Mouse (Mus musculus): Measurements from ENCODE around the gene Acadvl. TPM values are rescaled to one million over a fixed set of nuclear protein-coding genes. Genes with fewer than 3 reads are reported as not detected.

Acadvl gene
- polyA plus RNA-seq, 1 experiment from 2014 or later, result 57.6 TPM

- no peak for TF ChIP-seq CTCF (IDR thresholded peaks at IDR 0.05; ENCODE audit: low read depth)
- peak overlapping the region; percentile 67 for H3K4me2 ChIP-seq
- DNase-seq (peak; percentile 100), ATAC-seq (ENCODE audit: insufficient read depth) (peak; percentile 90)
- H3K9ac ChIP-seq, result peak overlapping the region; percentile 98
- H3K9me3 ChIP-seq (ENCODE audit: low read depth, low read length), result no peaks in the 10 kb centered on the region
- H3K4me3 ChIP-seq (ENCODE audit: low read depth, low read length), result peak overlapping the region; percentile 100
- peak overlapping the region; percentile 98 for H3K27ac ChIP-seq (ENCODE audit: low read depth)
- WGBS, result under 1% methylated on average over 32 of the region's 60 CpGs
- H3K27me3 ChIP-seq (ENCODE audit: insufficient read depth, low read length), result no peaks in the 10 kb centered on the region
- peaks cover 11% of the 10 kb centered on the region; the same call in 1 of the 2 replicates for H3K4me1 ChIP-seq (ENCODE audit: insufficient read depth)
- peaks cover 46% of the 10 kb centered on the region for H3K36me3 ChIP-seq (ENCODE audit: insufficient read depth)
These were observed 34.7 kb downstream of the Acadvl start for GRCm38 (mm10) chr11:69980196-69981140.

- peak overlapping the region; percentile 68 for H3K9ac ChIP-seq
- no peaks in the 10 kb centered on the region for H3K9me3 ChIP-seq (ENCODE audit: low read depth, low read length)
- no peaks in the 10 kb centered on the region for H3K27me3 ChIP-seq (ENCODE audit: insufficient read depth, low read length)
- H3K4me2 ChIP-seq, result peak overlapping the region; percentile 67
- H3K4me1 ChIP-seq (ENCODE audit: insufficient read depth), result peaks cover 11% of the 10 kb centered on the region; the same call in 1 of the 2 replicates
- peak overlapping the region; percentile 98 for H3K27ac ChIP-seq (ENCODE audit: low read depth)
- TF ChIP-seq CTCF (IDR thresholded peaks at IDR 0.05; ENCODE audit: low read depth), result no peak
- peaks cover 46% of the 10 kb centered on the region for H3K36me3 ChIP-seq (ENCODE audit: insufficient read depth)
- ATAC-seq (ENCODE audit: insufficient read depth) (no peak), DNase-seq (no peak)
- H3K4me3 ChIP-seq (ENCODE audit: low read depth, low read length), result peak overlapping the region; percentile 100
- 2% methylated on average over 16 of the region's 16 CpGs for WGBS
These were observed 35.4 kb downstream of the Acadvl start for GRCm38 (mm10) chr11:69979827-69980195.

GRCm38 (mm10) chr11:69976271-69976670 is 38.9 kb downstream of the Acadvl start:
- H3K9ac ChIP-seq, result no peak overlapping the region
- H3K27me3 ChIP-seq (ENCODE audit: insufficient read depth, low read length), result no peaks in the 10 kb centered on the region
- H3K4me2 ChIP-seq, result no peak overlapping the region
- ATAC-seq (ENCODE audit: insufficient read depth) (no peak), DNase-seq (no peak)
- TF ChIP-seq CTCF (IDR thresholded peaks at IDR 0.05; ENCODE audit: low read depth), result no peak
- no peak overlapping the region for H3K4me3 ChIP-seq (ENCODE audit: low read depth, low read length)
- WGBS, result 80% methylated on average over 4 of the region's 4 CpGs
- no peak overlapping the region for H3K27ac ChIP-seq (ENCODE audit: low read depth)
- H3K9me3 ChIP-seq (ENCODE audit: low read depth, low read length), result no peaks in the 10 kb centered on the region
- H3K4me1 ChIP-seq (ENCODE audit: insufficient read depth), result no peaks in the 10 kb centered on the region
- peaks cover 68% of the 10 kb centered on the region for H3K36me3 ChIP-seq (ENCODE audit: insufficient read depth)

GRCm38 (mm10) chr11:69974907-69975306 is 40.3 kb downstream of the Acadvl start:
- Histone ChIP-seq H3K4me1 (ENCODE audit: insufficient read depth) (no peaks in the 10 kb centered on the region), H3K9me3 (ENCODE audit: low read depth, low read length) (no peaks in the 10 kb centered on the region), H3K4me3 (ENCODE audit: low read depth, low read length) (no peak overlapping the region), H3K27ac (ENCODE audit: low read depth) (no peak overlapping the region), H3K9ac (no peak overlapping the region), H3K36me3 (ENCODE audit: insufficient read depth) (peaks cover 75% of the 10 kb centered on the region), H3K4me2 (no peak overlapping the region), H3K27me3 (ENCODE audit: insufficient read depth, low read length) (no peaks in the 10 kb centered on the region)
- no peak for DNase-seq
- no peak for TF ChIP-seq CTCF (IDR thresholded peaks at IDR 0.05; ENCODE audit: low read depth)
- ATAC-seq (ENCODE audit: insufficient read depth), result no peak
- 94% methylated on average over 2 of the region's 2 CpGs for WGBS

GRCm38 (mm10) chr11:69970775-69971174 is 44.4 kb downstream of the Acadvl start:
- Histone ChIP-seq H3K9me3 (ENCODE audit: low read depth, low read length) (no peaks in the 10 kb centered on the region), H3K27me3 (ENCODE audit: insufficient read depth, low read length) (peaks cover 19% of the 10 kb centered on the region), H3K4me3 (ENCODE audit: low read depth, low read length) (no peak overlapping the region), H3K4me2 (no peak overlapping the region), H3K36me3 (ENCODE audit: insufficient read depth) (peaks cover 69% of the 10 kb centered on the region), H3K27ac (ENCODE audit: low read depth) (no peak overlapping the region), H3K4me1 (ENCODE audit: insufficient read depth) (no peaks in the 10 kb centered on the region), H3K9ac (no peak overlapping the region)
- WGBS, result 68% methylated on average over 3 of the region's 3 CpGs
- DNase-seq, result no peak
- TF ChIP-seq CTCF (IDR thresholded peaks at IDR 0.05; ENCODE audit: low read depth), result no peak
- ATAC-seq (ENCODE audit: insufficient read depth), result no peak

- H3K9ac ChIP-seq, result no peak overlapping the region
- H3K9me3 ChIP-seq (ENCODE audit: low read depth, low read length), result no peaks in the 10 kb centered on the region
- no peak for TF ChIP-seq CTCF (IDR thresholded peaks at IDR 0.05; ENCODE audit: low read depth)
- H3K27ac ChIP-seq (ENCODE audit: low read depth), result no peak overlapping the region
- ATAC-seq (ENCODE audit: insufficient read depth) (no peak), DNase-seq (no peak)
- H3K4me1 ChIP-seq (ENCODE audit: insufficient read depth), result no peaks in the 10 kb centered on the region
- H3K4me3 ChIP-seq (ENCODE audit: low read depth, low read length), result no peak overlapping the region
- peaks cover 23% of the 10 kb centered on the region for H3K27me3 ChIP-seq (ENCODE audit: insufficient read depth, low read length)
- 75% methylated on average over 6 of the region's 6 CpGs for WGBS
- H3K4me2 ChIP-seq, result no peak overlapping the region
- peaks cover 65% of the 10 kb centered on the region for H3K36me3 ChIP-seq (ENCODE audit: insufficient read depth)
These were observed 45.0 kb downstream of the Acadvl start for GRCm38 (mm10) chr11:69970222-69970621.

GRCm38 (mm10) chr11:69968793-69969192 is 46.4 kb downstream of the Acadvl start:
- Histone ChIP-seq H3K27me3 (ENCODE audit: insufficient read depth, low read length) (peaks cover 38% of the 10 kb centered on the region), H3K36me3 (ENCODE audit: insufficient read depth) (peaks cover 51% of the 10 kb centered on the region), H3K4me1 (ENCODE audit: insufficient read depth) (no peaks in the 10 kb centered on the region), H3K4me2 (no peak overlapping the region), H3K27ac (ENCODE audit: low read depth) (no peak overlapping the region), H3K9me3 (ENCODE audit: low read depth, low read length) (no peaks in the 10 kb centered on the region), H3K4me3 (ENCODE audit: low read depth, low read length) (no peak overlapping the region), H3K9ac (no peak overlapping the region)
- ATAC-seq (ENCODE audit: insufficient read depth) (no peak), DNase-seq (no peak)
- no peak for TF ChIP-seq CTCF (IDR thresholded peaks at IDR 0.05; ENCODE audit: low read depth)
- WGBS, result 72% methylated on average over 4 of the region's 4 CpGs
